Mouse (Mus musculus) thymus, postnatal 0 days (tissue): ENCODE measurements around the gene Pard3. TPM values are rescaled to one million over a fixed set of nuclear protein-coding genes. Genes with fewer than 3 reads are reported as not detected.

Source experiments
- DNase-seq: peaks from one replicate; pipeline ENCODE4 v3.0.0-alpha.2; 2015; ENCODE audit warnings: low spot score
- polyA plus RNA-seq: library from polyadenylated mRNA; unstranded; fragments of >200 nt; fragmentation: Nextera tagmentation; extraction: Ambion mirVana; gene quantifications from 2 replicates; pipeline ENCODE4 v1.2.1, GENCODE M21; 2015

Pard3 gene
- polyA plus RNA-seq, 1 experiment from 2014 or later, result 4.1 TPM

DNA sequence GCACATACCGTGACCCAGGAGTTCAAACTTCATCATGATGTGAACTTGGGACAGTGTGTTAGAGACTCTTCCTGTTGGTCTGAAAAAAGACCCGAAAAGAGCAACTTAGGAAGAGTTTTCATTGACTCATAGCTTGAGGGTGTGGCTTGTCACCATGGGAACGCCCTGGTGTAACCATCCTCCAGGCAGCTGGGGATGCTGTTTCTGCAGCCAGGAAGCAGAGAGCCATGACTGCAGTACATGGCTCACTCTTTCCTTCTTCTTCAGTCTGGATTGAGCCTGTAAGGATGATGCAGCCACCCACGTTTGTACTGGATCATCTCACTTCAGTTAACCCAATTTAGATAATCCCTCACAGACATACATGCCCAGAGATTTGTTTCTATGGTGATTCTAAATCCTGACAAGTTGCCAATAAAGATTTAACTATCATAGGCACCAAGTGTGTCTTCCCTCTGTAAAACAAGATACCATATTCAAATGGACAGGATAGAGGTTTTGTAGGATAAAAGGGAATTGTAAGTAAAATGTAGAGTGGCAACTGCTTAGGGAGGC is 431.6 kb downstream of the Pard3 start:
- DNase-seq, result peak; percentile 78

DNA sequence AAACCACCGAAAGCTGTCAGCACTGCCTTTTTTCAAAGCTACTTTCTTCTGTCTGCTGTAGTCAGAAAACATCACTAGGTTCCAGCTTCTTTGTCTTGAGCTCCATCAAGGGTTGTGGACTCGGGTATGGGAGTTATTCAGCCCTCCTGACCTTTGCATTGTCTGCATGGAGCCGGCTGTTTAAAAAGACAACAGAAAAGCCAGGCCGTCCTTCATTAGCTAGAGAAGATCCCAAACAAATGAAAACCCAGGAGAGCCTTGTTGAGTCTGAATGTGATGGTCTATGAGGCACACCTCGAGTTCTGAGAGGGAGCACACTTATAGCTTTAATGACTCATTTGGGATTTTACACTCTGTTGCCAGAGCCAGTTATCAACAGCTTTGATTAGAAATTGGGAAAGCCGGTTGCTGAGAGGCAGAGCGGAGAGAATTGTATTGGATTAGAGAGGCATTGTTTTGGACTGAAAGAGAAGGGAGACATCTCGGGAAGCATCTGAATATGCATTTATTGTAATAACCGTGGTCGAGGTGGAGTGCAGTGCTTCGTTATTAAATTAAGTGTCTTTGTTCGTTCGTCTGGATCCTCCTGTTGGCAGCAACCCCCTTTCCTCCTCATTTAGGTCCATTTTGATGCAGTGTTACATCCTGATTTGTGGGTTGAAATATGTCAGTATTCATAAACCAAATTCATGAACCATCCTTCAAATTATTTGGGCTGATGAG is 435.5 kb downstream of the Pard3 start:
- DNase-seq, result no peak

- no peak for DNase-seq
Observed at GRCm38 (mm10) chr8:127499720-127500114, 436.0 kb downstream of the Pard3 start.

- peak; percentile 71 for DNase-seq
Observed at GRCm38 (mm10) chr8:127500206-127500605, 436.5 kb downstream of the Pard3 start.

DNA sequence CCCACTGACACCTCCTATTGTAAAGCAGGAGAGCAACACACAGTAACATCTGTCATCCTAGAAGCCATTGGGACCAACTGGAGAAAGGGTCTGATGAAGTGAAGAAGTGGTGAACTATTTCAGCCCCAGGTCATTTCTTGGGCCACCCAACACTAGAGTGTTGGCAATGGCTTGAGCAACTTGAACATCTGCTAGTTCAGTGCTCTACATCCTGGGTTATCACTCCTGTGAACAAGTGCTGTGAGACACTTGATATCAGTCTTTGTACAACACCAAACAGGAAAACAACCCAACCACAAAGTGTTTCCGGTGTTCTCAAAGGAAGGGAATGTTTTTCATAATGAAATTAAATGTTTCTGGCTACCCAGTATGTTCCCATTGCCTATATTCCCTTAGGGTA is 438.1 kb downstream of the Pard3 start:
- DNase-seq, result peak; percentile 72

- no peak for DNase-seq
Observed at GRCm38 (mm10) chr8:127505286-127505685, 441.6 kb downstream of the Pard3 start.

- no peak for DNase-seq
Observed at GRCm38 (mm10) chr8:127506336-127506735, 442.6 kb downstream of the Pard3 start.

DNA sequence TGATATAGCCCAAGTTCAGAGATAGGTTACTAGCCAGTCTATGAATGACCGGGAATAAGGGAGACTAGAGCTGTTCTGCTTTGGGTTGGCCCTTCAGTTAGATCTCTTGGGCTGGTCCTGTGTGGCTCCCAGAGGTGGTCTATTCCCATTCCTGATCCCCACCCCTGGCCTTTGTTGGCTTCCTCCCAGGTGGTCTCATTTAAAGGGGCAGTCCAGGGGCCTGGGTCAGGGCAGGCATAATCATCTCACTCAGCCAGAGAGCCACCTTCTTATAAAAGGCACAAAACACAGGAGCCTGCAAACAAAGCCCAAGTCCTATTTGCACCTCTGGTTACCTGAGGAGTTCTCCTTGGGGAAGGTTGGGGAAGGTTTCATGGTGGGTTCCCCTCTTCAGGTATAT is 447.6 kb downstream of the Pard3 start:
- DNase-seq, result no peak

- no peak for DNase-seq
Observed at GRCm38 (mm10) chr8:127512001-127512573, 448.4 kb downstream of the Pard3 start.

GRCm38 (mm10) chr8:127512580-127512979 is 448.9 kb downstream of the Pard3 start:
- no peak for DNase-seq

GRCm38 (mm10) chr8:127514810-127515735 is 451.4 kb downstream of the Pard3 start:
- DNase-seq, result peak; percentile 45

DNA sequence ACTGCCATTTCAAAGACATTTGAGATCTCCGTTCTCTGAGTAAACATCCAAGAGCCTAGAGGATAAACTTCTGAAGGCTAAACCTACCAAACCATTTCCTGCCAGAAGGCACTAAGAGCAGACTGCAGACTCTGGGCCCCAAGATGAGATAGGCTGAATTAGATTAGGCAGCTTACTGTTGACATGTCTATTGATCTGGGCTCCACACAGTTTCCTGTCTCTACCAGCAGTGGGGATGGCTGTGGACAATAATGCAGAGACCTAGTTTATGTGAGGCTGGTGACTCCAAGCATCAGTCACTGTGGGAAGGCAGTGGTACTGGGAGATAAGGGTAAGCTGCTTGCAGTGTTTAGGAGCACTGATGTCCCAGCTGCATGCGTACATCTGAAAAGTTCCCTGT is 452.4 kb downstream of the Pard3 start:
- peak; percentile 73 for DNase-seq

DNA sequence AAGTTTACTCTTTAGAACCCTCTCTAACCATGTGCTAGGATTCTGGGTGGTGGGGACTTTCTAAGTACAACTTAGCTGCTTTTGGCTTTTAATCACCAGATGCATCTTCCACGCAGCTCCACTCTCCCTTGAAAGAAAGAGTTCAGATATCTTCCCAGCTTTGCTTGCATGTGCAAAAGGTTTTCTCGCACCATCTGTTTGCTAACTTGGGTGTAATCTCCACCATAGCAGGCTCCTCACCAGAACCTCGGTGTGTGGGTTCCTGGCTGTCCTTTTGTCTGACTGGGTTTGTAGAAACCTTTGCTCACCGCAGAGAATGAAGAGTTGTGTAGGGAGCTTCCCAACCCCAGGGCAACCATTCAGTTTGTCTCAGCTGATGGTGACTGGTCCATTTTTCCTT is 462.0 kb downstream of the Pard3 start:
- DNase-seq, result no peak

GRCm38 (mm10) chr8:127528315-127528714 is 464.6 kb downstream of the Pard3 start:
- DNase-seq, result no peak

DNA sequence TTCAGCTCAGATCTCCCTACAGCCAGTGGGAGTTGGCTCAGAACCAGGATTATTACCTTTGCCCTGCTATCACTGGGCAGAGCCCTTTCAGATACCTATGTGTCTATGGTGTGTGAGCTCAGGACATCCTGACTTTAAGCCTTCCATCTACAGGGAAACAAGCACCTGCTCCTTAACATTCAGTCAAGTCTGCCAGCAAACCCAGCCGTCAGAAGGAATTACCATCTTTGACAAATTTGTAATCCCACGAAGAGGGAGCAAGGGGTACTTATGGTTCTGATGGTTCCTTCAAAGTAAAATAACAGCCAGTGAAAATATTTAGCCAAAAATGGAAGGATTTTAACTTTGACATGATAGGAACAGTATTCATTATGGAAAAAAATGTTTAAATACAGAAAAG is 466.1 kb downstream of the Pard3 start:
- no peak for DNase-seq

DNA sequence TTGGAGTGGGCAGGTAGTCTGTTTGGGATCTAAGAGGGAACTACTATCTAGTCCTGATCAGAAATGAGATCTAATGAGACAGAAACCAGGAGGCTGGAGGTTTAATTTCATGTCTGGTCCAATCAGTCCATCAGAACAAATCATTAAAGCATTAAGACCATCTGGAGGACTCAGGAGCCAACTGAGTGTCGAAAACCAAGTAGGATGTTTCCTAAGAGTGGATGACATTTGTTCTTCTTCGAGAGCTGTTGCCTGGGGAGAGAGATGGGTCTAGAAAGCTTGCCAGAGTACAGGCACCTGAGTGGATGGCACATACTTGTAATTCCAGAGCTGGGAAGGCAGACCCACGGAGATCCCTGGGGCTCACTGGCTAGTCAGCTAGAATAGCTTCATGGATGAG is 468.2 kb downstream of the Pard3 start:
- no peak for DNase-seq

DNA sequence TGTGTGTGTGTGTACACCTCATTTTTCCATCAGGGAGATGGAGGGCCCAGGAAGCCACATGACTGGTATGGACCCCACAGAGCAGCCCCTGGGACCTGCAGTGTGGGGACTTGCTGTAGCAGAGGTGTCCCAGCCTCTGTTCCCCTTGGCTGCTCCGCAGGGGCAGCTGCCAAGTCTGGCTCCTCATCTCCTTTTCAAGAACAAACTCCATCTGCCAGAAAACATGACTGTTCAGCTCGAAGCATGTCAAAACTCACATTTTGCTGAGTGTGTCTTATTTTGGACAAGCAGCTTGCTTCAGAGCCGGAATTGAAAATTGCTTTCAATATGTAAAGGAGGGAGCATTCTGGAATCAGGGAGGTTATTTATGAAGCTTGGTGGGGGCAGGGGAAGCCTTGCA is 471.1 kb downstream of the Pard3 start:
- no peak for DNase-seq

DNA sequence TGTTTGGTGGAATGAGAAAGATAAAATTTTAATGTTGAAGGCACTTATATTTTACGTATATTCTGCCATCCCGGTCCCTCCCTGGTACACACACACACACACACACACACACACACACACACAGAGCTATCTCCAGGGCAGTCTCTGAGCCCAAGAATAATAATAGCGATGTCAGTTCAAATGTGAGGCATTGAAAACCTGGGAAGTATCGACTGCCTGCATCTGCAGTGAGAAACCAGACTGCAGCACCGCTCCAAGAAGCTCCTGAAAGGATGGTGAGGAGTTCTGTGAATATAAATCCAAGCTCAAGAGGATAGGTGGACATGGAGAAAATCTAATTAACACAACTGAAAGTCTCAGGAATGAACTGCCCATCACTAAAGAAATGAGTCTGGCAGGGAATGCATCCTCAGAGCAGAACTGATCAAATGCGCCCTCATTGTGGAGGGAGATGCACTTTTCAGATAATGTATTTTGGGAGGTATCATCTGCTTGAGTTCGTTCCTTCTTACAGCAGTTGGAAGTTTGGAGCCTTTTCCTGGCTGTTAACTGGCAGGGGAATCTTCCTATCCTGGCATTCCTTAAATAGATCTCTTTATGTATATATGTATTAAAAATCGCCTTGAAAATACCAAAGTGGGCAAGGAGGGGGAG is 471.6 kb downstream of the Pard3 start:
- no peak for DNase-seq

- no peak for DNase-seq
Observed at GRCm38 (mm10) chr8:127535846-127536220, 472.1 kb downstream of the Pard3 start.

DNA sequence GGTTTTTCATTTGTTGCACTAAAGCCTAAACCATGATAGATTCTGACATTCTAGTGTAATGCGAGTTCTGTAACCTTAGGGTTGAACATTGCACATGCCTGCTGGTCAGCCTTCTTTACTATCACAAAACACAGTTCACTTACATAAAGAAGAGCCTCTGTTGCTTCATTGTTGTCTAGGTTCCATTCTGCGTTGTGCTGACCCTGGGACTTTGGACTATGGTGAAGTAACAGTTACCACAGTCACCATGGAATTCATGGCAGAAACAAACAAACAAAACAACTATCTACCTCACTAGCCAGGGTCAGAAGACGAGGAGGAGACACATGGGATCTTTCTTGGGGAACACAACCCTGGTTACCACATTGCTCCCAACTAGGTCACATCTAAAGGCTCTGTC is 476.1 kb downstream of the Pard3 start:
- no peak for DNase-seq

DNA sequence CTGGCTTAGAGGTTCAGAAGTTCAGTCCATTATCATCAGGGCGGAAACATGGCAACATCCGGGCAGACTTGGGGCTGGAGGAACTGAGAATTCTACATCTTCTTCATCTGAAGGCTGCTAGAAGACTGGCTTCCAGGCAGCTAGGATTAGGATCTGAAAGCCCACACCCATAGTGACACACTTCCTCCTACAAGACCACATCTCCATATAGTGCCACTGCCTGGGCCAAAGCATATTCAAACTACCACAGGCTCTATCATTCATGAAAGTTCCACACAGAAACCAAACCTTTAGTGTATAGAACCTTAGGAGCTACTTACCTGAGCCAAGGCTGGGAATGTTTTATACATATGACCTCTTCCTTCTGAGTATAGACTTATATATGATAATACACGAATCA is 476.6 kb downstream of the Pard3 start:
- no peak for DNase-seq
